Mouse (Mus musculus) hindbrain, embryonic 12.5 days (tissue): Measurements from ENCODE around the gene Zfp784. TPM values are rescaled to one million over a fixed set of nuclear protein-coding genes. Genes with fewer than 3 reads are reported as not detected.

Experiments
- ATAC-seq: fragments of 200-750 bp; cut with Nextera tagmentation; 2 replicates; pipeline ENCODE4 v1.8.0; 2017; ENCODE audit warnings: moderate TSS enrichment; ENCODE audit not compliant: low FRiP score
- H3K27ac ChIP-seq: fragments of 300-500 bp; sonication (generic); 2 replicates; pipeline ENCODE4 v1.5.1; 2016; ENCODE audit warnings: mild to moderate bottlenecking
- H3K27me3 ChIP-seq: fragments of 300-500 bp; sonication (generic); 2 replicates; pipeline ENCODE4 v1.6.1; 2016; ENCODE audit warnings: mild to moderate bottlenecking
- H3K36me3 ChIP-seq: fragments of 300-500 bp; sonication (generic); 2 replicates; pipeline ENCODE4 v1.6.1; 2016; ENCODE audit warnings: mild to moderate bottlenecking
- H3K4me1 ChIP-seq: fragments of 300-500 bp; sonication (generic); 2 replicates; pipeline ENCODE4 v1.6.1; 2016
- H3K4me2 ChIP-seq: fragments of 300-500 bp; sonication (generic); replicated peaks from 2 replicates; pipeline ENCODE4 v1.6.1; 2016; ENCODE audit warnings: mild to moderate bottlenecking
- H3K4me3 ChIP-seq: fragments of 300-500 bp; sonication (generic); 2 replicates; pipeline ENCODE4 v1.5.1; 2016; ENCODE audit warnings: mild to moderate bottlenecking
- H3K9ac ChIP-seq: fragments of 300-500 bp; sonication (generic); 2 replicates; pipeline ENCODE4 v1.6.1; 2016; ENCODE audit warnings: mild to moderate bottlenecking, moderate library complexity
- H3K9me3 ChIP-seq: fragments of 300-500 bp; sonication (generic); replicated peaks from 2 replicates; pipeline ENCODE4 v1.6.1; 2016; ENCODE audit warnings: mild to moderate bottlenecking
- WGBS: fragments of 180-500 bp; shearing (Covaris S2); methylation state at CpG from one replicate; pipeline ENCODE4 v1.1.7; 2016; 5-methylcytosine and 5-hydroxymethylcytosine counted together
- polyA plus RNA-seq: library from polyadenylated mRNA; unstranded; fragments of >200 nt; fragmentation: Nextera tagmentation; extraction: Ambion mirVana; gene quantifications from 2 replicates; pipeline ENCODE4 v1.2.1, GENCODE M21; 2016

Zfp784 gene
- polyA plus RNA-seq, 1 experiment from 2014 or later = 6.1 TPM

- WGBS = 93% methylated on average over 5 of the region's 5 CpGs
- Histone ChIP-seq H3K9me3 (no peaks in the 10 kb centered on the region), H3K27me3 (no peaks in the 10 kb centered on the region), H3K36me3 (peaks cover 86% of the 10 kb centered on the region), H3K4me1 (no peaks in the 10 kb centered on the region), H3K9ac (no peak overlapping the region), H3K4me2 (no peak overlapping the region), H3K27ac (no peak overlapping the region), H3K4me3 (no peak overlapping the region)
- no peak for ATAC-seq
Observed at GRCm38 (mm10) chr7:5074984-5075383, 36.7 kb upstream of the Zfp784 start.

GRCm38 (mm10) chr7:5073586-5073985 is 35.3 kb upstream of the Zfp784 start:
- no peak overlapping the region for H3K9ac ChIP-seq
- no peaks in the 10 kb centered on the region for H3K4me1 ChIP-seq
- no peak overlapping the region for H3K4me3 ChIP-seq
- WGBS = 88% methylated on average over 1 of the region's 1 CpGs
- no peaks in the 10 kb centered on the region for H3K9me3 ChIP-seq
- H3K36me3 ChIP-seq = peaks cover 93% of the 10 kb centered on the region
- H3K27ac ChIP-seq = no peak overlapping the region
- ATAC-seq = no peak
- H3K27me3 ChIP-seq = no peaks in the 10 kb centered on the region
- no peak overlapping the region for H3K4me2 ChIP-seq

GRCm38 (mm10) chr7:5064886-5065285 is 26.6 kb upstream of the Zfp784 start:
- WGBS = 97% methylated on average over 6 of the region's 6 CpGs
- no peaks in the 10 kb centered on the region for H3K27me3 ChIP-seq
- H3K4me2 ChIP-seq = no peak overlapping the region; the same call in 1 of the 2 replicates
- peaks cover 36% of the 10 kb centered on the region for H3K36me3 ChIP-seq
- H3K27ac ChIP-seq = no peak overlapping the region
- no peak overlapping the region for H3K4me3 ChIP-seq
- H3K9ac ChIP-seq = no peak overlapping the region
- H3K9me3 ChIP-seq = no peaks in the 10 kb centered on the region
- peaks cover 31% of the 10 kb centered on the region for H3K4me1 ChIP-seq
- ATAC-seq = no peak

GRCm38 (mm10) chr7:5062360-5063001 is 24.2 kb upstream of the Zfp784 start:
- H3K4me3 ChIP-seq = peak overlapping the region; percentile 61
- peaks cover 36% of the 10 kb centered on the region for H3K4me1 ChIP-seq
- peaks cover 12% of the 10 kb centered on the region for H3K36me3 ChIP-seq
- H3K4me2 ChIP-seq = peak overlapping the region; percentile 88
- peak; percentile 42 for ATAC-seq
- H3K27ac ChIP-seq = peak overlapping the region; percentile 98
- WGBS = under 1% methylated on average over 45 of the region's 51 CpGs
- no peaks in the 10 kb centered on the region for H3K9me3 ChIP-seq
- peaks cover 17% of the 10 kb centered on the region for H3K27me3 ChIP-seq
- peak overlapping the region; percentile 88 for H3K9ac ChIP-seq

- peak; percentile 86 for ATAC-seq
- under 1% methylated on average over 64 of the region's 65 CpGs for WGBS
- H3K4me1 ChIP-seq = peaks cover 40% of the 10 kb centered on the region
- peak within 1 kb of the TSS; percentile 88 for H3K4me2 ChIP-seq
- H3K4me3 ChIP-seq = peak within 1 kb of the TSS; percentile 61
- peaks cover 23% of the 10 kb centered on the region for H3K27me3 ChIP-seq
- H3K27ac ChIP-seq = peak within 1 kb of the TSS; percentile 98
- H3K9ac ChIP-seq = peak within 1 kb of the TSS; percentile 88
- peaks cover 6% of the 10 kb centered on the region for H3K36me3 ChIP-seq
- no peaks in the 10 kb centered on the region for H3K9me3 ChIP-seq
Observed at GRCm38 (mm10) chr7:5061774-5062359, 23.6 kb upstream of the Zfp784 start, which contains the start of gene U2af2. Gene U2af2, plus strand, starts transcription at chr7:5062143.

- Histone ChIP-seq H3K4me1 (peaks cover 45% of the 10 kb centered on the region), H3K9me3 (no peaks in the 10 kb centered on the region), H3K36me3 (no peaks in the 10 kb centered on the region; the same call in 1 of the 2 replicates), H3K9ac (peak overlapping the region; percentile 88), H3K27ac (peak overlapping the region; percentile 98), H3K4me3 (peak overlapping the region; percentile 61), H3K4me2 (peak overlapping the region; percentile 88), H3K27me3 (peaks cover 30% of the 10 kb centered on the region)
- peak; percentile 90 for ATAC-seq
- WGBS = under 1% methylated on average over 60 of the region's 60 CpGs
Observed at GRCm38 (mm10) chr7:5060944-5061773, 22.9 kb upstream of the Zfp784 start.

- Histone ChIP-seq H3K9me3 (no peaks in the 10 kb centered on the region), H3K27me3 (peaks cover 39% of the 10 kb centered on the region), H3K36me3 (no peaks in the 10 kb centered on the region), H3K4me3 (peak overlapping the region; percentile 61), H3K27ac (peak overlapping the region; percentile 98), H3K4me2 (peak overlapping the region; percentile 88), H3K9ac (peak overlapping the region; percentile 88), H3K4me1 (peaks cover 39% of the 10 kb centered on the region)
- WGBS = 2% methylated on average over 27 of the region's 27 CpGs
- peak; percentile 12; the same call in 1 of the 2 replicates for ATAC-seq
Observed at GRCm38 (mm10) chr7:5060239-5060731, 22.0 kb upstream of the Zfp784 start.

- peak overlapping the region; percentile 98 for H3K27ac ChIP-seq
- no peaks in the 10 kb centered on the region for H3K36me3 ChIP-seq
- H3K27me3 ChIP-seq = peaks cover 47% of the 10 kb centered on the region
- peaks cover 37% of the 10 kb centered on the region for H3K4me1 ChIP-seq
- WGBS = 91% methylated on average over 12 of the region's 12 CpGs
- peak overlapping the region; percentile 88 for H3K9ac ChIP-seq
- no peaks in the 10 kb centered on the region for H3K9me3 ChIP-seq
- no peak overlapping the region for H3K4me2 ChIP-seq
- H3K4me3 ChIP-seq = no peak overlapping the region
- ATAC-seq = no peak
Observed at GRCm38 (mm10) chr7:5059421-5059820, 21.2 kb upstream of the Zfp784 start.

GRCm38 (mm10) chr7:5058631-5059030 is 20.4 kb upstream of the Zfp784 start:
- Histone ChIP-seq H3K9ac (no peak overlapping the region), H3K9me3 (no peaks in the 10 kb centered on the region), H3K4me1 (peaks cover 36% of the 10 kb centered on the region), H3K4me3 (no peak overlapping the region), H3K27ac (no peak overlapping the region), H3K27me3 (peaks cover 55% of the 10 kb centered on the region), H3K36me3 (no peaks in the 10 kb centered on the region), H3K4me2 (no peak overlapping the region)
- ATAC-seq = no peak
- WGBS = 100% methylated on average over 1 of the region's 1 CpGs

- 29% methylated on average over 10 of the region's 11 CpGs for WGBS
- H3K9me3 ChIP-seq = no peaks in the 10 kb centered on the region
- H3K36me3 ChIP-seq = no peaks in the 10 kb centered on the region
- peaks cover 38% of the 10 kb centered on the region for H3K4me1 ChIP-seq
- ATAC-seq = no peak
- H3K4me2 ChIP-seq = peak overlapping the region; percentile 69; the same call in 1 of the 2 replicates
- peaks cover 64% of the 10 kb centered on the region for H3K27me3 ChIP-seq
- no peak overlapping the region for H3K27ac ChIP-seq
- H3K4me3 ChIP-seq = no peak overlapping the region
- H3K9ac ChIP-seq = no peak overlapping the region
Observed at GRCm38 (mm10) chr7:5057804-5058203, 19.6 kb upstream of the Zfp784 start.

- no peaks in the 10 kb centered on the region for H3K9me3 ChIP-seq
- H3K9ac ChIP-seq = peak overlapping the region; percentile 78
- peak overlapping the region; percentile 49 for H3K4me3 ChIP-seq
- H3K4me1 ChIP-seq = peaks cover 43% of the 10 kb centered on the region
- H3K27ac ChIP-seq = no peak overlapping the region
- H3K36me3 ChIP-seq = no peaks in the 10 kb centered on the region
- peak overlapping the region; percentile 69 for H3K4me2 ChIP-seq
- no peak for ATAC-seq
- H3K27me3 ChIP-seq = peaks cover 67% of the 10 kb centered on the region
- WGBS = 30% methylated on average over 8 of the region's 8 CpGs
Observed at GRCm38 (mm10) chr7:5057381-5057780, 19.1 kb upstream of the Zfp784 start.
